Mouse (Mus musculus) layer of hippocampus, adult 9-10 months (tissue): Measurements from ENCODE around the gene Lrrc10.
A peak's percentile ranks its signal among the peaks of the same experiment; 100 is the strongest.
"Not testable (repeated sequence)": the region's sequence is repeated elsewhere in the genome, so short reads cannot be mapped to it uniquely, and the experiment has no call there.

Experiments used
- DNase-seq: peaks from one replicate; pipeline ENCODE4 v3.0.0; 2022; ENCODE audit warnings: low spot score

The Lrrc10 gene

DNA sequence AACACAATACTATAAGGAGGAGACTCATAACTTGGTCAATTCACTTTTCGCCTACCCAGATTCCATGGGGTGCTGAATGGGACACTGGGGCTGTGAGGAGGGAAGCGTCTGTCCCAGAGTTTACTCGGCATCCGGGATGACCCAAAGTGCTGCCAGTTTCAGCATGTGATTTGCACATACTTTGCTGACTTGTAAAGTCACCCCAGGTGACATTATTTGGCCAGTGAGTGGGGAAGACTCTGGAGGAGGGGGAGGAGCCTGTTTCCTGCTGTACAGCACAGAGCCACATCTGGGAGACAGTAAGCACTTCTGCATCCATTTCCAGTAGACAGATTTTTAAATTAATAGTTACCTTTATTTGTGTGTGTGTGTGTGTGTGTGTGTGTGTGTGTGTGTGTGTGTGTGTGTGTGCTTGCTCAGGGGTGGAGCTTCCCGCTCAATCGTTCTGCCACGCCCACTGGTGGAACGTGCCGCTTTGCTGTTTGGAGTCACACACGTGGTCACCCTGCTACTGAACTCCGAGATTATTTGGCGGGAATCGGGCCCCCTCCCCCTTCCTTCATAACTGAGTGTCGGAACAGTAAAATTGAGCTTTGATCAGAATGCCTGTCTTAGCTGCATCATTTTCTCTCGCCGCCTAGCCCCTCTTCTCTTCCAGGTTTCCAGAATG lies 1.5 kb upstream of the Lrrc10 start:
- DNase-seq, result not testable (repeated sequence)

DNA sequence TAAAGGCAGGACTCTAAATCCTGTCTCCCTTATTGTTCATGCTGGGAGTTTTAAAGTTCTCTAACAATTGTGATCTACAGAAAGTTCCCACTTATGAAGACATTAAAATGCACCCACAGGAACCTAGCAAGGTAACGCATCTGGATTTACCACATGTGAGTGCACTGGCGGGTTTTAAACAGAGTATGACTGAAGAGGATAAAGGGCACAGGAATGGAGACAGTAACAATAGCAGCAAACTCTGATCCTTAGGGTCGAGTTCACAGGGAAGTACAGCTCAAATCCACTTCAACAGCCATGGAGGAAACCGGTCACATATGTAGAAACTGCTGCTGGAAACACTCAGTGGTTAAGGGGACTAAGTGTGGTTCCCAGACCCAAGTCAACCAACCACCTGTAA lies 4.1 kb downstream of the Lrrc10 start:
- DNase-seq, result no peak

DNA sequence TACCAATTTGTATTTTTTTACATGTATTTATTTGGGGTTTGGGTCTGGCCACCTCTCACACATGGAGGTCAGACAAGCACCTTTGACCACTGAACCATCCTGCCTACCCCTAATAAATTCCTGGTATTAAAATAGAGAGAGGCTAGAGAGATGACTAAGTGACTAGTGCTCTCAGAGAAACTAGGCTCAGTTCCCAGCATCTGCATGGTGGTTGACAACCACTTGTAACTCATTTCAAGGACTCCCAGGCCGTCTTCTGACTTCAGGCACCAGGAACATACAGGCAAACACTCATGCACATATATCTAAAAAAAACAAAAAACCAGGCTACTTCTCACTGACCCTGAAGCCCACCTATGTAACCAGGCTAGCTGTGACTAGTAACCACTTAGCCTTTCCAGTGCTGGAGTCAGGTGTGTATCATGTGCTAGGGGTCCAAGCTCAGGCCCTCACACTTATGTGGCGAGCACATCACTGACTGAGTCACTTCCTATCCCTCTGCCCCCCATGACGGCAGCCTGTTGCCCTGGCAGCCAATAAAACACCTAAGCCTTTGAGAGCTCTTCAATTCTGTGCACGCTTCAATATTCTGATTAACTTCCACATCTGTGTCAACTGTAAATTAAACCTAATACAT lies 4.9 kb downstream of the Lrrc10 start:
- no peak for DNase-seq

DNA sequence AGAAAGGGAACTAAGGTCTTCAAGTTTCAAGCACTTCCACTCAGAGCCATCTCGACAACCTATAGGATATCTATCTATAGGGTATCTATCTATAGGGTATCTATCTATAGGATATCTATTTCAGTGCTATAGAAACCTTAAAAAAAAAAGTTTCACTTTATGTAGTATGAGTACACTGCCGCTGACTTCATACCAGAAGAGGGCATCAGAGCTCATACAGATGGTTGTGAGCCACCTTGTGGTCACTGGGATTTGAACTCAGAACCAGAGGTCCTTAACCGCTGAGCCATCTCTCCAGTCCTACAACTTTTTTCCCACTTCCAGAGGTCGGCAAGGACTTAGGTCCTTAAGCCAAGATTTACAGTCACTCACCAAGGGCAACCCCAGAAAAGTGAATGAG lies 10.5 kb downstream of the Lrrc10 start:
- DNase-seq, result no peak

DNA sequence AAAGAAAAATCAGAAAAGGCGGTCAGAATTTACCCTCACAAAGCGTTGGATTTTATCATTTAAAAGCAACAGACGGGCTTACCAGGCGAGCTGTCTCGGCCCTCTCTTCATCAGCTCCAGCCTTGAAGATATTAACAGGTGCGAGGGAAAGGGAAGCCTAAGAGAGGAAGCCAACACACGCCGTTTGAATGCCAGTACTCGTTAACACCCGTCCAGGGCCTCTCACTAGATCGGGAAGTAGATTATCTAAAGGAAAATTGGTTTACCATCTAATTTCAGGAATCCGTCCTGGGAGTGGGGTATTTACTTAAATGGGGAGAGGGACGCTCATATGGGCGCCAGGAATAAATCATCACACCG lies 17.7 kb downstream of the Lrrc10 start:
- DNase-seq, result no peak

DNA sequence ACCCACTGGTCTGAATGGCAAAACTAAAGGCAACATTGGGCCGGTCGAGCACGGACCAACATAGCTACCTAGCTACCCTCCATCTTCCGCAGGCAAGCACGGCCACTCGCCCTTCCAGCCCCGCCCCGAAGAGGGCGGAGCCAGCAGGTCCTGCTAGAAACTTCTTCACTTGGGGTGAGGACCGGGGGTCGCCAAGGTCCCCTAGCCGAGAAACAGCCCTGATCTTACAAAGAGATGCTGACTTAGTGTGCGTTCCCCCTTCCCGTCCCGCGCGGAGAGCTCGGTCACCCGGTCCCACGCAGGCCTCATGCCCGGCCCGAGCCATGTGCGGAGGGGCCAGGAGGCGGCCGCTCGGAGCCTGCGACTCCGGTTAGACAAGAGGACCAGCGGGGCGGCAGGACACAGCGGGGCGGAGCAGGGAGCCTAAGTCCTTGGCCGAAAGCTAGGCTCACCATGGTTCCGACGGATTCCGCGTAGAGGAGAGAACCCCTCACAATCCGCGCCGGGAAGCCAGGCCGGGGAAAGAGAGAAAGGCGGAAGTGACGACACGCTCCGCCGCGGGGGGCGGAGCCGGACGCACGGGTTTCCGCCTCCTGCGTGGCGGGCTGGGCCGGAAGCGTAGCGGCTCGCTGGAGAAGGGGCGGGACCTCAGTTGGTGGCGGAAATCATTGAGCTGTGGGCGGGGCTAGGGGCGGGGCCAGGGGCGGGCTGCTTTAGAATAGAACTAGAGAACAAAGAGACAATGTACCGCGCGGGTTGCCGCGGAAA lies 18.3 kb downstream of the Lrrc10 start, which contains the start of gene Cct2:
Gene Cct2, minus strand, starts transcription at position 561 of the 768 bp plus-strand sequence.
- DNase-seq, result peak; percentile 58

DNA sequence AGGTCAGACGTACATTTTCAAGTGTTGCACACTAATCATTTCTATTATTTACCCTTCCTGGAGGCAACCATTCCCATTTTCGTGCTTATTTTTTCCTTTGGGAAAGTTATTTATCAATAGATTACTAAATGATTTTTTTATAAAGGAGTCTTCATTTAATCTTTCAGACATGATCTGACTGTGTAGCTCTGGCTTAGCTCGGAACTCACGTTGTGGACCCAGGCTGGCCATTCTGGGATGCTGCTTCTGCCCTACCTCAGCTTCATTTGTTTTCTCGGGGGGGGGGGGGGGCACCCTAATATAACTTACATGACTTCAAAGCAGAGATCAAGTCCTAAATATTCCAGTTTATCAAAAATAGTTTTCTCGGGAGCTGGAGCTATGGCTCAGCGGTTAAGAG lies 18.9 kb downstream of the Lrrc10 start:
- no peak for DNase-seq

DNA sequence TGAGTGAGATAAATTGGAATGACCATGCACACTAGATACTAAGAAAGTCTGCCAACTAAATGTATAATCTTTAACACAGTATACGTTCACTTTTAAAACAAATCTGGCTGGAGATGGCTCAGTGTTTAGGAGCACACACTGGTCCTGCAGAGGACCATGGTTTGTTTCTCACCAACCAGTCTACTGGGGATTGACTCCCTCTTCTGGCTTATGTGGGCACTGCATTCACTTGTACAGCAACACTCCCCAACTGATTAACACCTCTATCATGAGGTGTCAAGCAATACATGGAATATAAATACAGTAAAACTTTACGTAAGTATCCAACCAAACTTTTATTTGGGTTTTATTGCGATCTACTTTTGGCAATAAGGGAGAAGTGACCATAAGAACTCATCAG lies 24.0 kb downstream of the Lrrc10 start:
- DNase-seq, result no peak

DNA sequence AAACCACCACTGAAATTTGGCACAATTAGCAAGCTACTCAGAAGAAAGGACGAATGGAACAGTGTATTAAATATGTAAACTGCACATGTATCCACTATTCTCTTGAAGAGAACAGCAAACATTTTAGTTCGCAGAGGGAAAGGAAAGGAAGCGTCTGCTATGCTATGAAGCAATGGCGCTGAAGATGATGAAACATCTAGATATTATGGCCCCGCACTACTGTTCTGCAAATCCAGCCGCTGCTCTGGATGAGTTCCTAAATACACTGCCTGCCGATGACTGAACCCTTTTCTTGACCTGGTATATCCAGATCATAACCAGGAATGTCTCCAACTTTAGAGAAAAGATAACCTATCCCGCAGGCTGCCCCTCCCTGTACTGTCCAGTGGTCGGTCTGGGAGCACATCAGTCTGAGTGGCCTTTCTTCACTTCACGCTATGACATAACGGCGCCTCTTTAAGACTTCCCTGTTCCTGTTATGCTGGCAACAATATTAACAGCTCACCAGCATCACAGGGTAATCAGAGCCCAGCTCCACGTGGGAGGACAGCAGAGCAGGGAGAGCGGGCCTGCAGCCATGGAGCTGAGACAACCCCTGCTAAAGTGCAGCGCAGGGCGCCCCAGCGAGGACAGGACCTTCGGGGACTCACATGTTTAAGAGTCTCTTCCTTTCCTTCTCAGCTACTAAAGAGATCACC lies 27.2 kb downstream of the Lrrc10 start:
- DNase-seq, result no peak

DNA sequence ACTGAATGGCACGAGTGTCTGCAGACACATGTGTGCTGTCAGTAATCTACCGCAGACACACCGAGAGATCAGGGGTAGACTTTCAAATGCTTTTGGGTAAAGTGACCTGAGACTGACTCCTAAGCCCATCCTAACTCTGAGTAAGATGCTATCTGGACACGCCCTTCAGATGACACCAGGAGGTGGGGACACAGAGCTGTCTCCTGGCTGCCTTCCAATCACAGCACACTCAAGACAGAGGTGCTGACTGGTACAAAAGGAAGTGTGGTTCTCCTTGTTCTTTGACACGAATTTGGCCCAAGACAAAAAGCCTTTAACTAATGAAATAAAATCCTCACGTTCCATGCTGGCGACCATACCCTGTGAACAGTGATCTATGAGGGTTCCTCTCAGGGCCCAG lies 28.0 kb downstream of the Lrrc10 start:
- DNase-seq, result no peak

DNA sequence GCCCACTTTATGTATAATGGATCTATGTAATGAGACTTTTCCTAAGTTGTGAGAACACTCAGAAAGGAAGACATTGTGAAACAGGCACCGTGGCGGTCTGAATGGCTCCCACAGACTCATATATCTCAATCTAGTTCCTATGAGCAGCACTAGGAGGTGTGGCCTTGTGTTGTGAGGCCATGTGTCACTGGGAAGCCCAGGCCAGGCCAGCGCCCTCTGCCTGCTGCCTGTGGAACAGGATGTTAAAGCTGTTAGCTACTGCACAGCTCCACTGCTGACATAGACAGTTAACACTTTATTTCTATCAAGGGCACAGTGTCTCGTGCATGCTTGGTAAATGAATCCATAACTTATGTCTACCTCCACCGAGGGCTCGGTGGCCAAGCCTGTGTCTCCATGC lies 33.1 kb downstream of the Lrrc10 start:
- no peak for DNase-seq

DNA sequence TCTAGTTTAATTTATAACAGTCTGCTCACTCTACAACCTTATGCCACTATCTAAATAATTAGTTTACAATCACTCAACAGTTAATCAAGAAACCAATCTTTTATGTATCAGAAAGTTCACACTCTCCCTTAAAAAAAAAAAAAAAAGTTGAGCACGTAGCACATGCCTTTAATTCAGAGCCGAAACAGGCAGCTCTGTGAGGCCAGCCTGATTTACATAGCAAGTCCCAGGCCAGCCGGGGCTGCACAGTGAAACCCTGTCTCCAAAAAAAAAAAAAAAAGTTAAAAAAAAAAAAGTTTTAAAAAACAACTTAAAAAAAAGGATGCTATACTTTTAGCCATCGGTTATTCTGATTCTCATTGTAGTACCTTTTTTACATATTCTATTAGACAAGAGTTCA lies 36.2 kb downstream of the Lrrc10 start:
- DNase-seq, result no peak

DNA sequence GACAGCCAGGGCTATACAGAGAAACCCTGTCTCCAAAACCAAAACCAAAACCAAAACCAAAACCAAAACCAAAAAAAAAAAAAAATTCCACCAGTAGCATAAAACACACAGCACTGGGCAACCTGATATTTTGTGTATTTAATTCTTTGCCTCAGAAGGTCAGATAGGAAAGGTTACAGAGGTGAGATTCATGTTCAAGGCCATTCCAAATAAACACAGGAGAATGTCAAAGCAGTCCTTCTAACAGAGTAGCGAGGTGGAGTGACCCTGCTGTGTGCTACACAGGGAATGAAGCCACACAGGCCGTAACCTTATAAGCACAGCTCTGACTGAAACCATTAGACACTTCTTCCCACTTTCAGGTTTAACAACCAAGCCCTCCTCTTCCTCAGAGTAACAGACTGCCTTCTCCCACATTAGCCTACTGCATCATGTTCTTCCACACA lies 36.8 kb downstream of the Lrrc10 start:
- DNase-seq, result no peak

DNA sequence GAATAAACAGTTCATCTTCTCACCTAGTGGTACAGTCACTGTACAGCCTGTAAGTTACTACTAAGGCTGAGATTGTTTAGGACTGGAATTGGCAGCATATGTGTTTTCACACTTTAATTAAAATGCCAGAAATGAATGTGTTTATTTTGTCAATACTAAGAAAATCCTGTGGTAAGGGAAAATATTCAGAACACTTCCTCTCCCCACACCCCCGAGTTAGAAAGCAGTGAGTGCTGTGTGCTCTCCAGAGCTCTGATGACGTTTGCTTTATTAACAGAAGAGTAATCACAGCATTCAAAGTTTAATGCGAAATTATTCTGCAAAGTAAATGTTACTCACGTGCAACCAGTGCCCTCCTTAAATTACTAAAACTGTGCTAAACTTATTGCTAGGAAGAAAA lies 44.5 kb downstream of the Lrrc10 start:
- DNase-seq, result no peak

DNA sequence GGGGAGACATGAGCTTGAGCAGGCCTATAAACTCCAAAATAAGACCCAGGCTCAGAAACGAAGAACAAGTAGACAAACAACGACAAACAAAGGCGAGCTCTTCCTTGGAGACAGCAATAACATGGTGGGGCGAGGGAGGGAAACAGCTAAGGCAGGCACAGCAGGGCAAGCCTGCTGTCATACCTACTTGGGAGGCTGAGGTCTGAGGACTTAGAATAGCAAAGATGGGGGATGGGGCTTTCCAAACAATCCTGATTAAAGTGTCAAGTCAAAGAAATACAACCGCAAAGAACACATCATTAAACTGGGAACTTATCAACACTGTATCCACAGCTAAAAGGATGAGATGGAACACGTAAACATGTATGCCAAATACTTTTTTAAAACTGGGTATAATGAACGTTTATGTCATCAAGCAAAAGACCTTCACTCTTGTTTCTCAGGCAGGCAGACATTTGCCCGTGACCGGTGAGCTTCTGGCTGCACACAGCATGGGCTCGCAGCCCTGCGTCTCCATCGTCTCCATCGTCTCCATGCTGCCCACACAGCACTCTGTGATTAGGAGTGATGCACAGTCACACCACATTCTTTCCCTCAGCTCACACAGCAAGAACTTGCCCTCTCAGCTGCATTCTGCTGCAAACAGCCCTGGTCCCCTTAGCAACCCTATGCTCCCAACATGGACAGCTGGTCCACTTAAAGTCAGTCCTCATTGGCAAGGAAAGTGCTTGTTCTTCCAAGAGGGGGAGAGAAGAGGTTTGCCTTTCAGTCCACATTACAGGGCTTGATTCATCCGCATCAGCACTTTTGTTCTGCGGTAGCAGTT lies 49.6 kb downstream of the Lrrc10 start:
- no peak for DNase-seq

DNA sequence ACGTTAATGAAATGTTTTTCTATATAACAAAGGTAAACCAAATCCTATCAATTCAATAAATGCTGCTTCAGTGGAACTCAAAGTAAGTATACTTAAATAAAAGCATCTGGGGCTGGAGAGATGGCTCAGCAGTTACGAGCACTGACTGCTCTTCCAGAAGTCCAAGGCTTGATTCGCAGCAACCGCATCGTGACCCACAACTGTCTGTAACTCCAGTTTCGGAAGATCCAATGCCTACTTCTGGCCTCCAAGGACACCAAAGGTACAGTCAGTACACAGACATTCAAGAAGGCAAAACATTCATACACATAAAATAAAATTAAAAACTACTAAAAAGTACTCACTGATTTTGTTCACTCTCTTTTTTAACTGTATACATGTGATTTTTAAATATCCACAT lies 51.0 kb downstream of the Lrrc10 start:
- no peak for DNase-seq
